Mouse (Mus musculus) forebrain, embryonic 10.5 days (tissue): Measurements from ENCODE around the gene Rrp1b. TPM values are rescaled to one million over a fixed set of nuclear protein-coding genes. Genes with fewer than 3 reads are reported as not detected.
"Not testable (repeated sequence)": the region's sequence is repeated elsewhere in the genome, so short reads cannot be mapped to it uniquely, and the experiment has no call there.

Experiments used
- DNase-seq: peaks from one replicate; pipeline ENCODE4 v3.0.0-alpha.2; 2017; ENCODE audit warnings: low spot score; ENCODE audit errors: extremely low spot score
- H3K27ac ChIP-seq: fragments of 300-500 bp; sonication (generic); 2 replicates; pipeline ENCODE4 v1.5.1; 2016; ENCODE audit warnings: mild to moderate bottlenecking
- H3K27me3 ChIP-seq: fragments of 300-500 bp; sonication (generic); 2 replicates; pipeline ENCODE4 v1.6.1; 2016; ENCODE audit warnings: mild to moderate bottlenecking; ENCODE audit not compliant: poor library complexity, severe bottlenecking
- H3K36me3 ChIP-seq: fragments of 300-500 bp; sonication (generic); replicated peaks from 2 replicates; pipeline ENCODE4 v1.6.1; 2016; ENCODE audit warnings: mild to moderate bottlenecking, moderate library complexity
- H3K4me1 ChIP-seq: fragments of 300-500 bp; sonication (generic); 2 replicates; pipeline ENCODE4 v1.6.1; 2016
- H3K4me3 ChIP-seq: fragments of 300-500 bp; sonication (generic); 2 replicates; pipeline ENCODE4 v1.5.1; 2016; ENCODE audit warnings: mild to moderate bottlenecking, moderate library complexity
- H3K9me3 ChIP-seq: fragments of 300-500 bp; sonication (generic); 2 replicates; pipeline ENCODE4 v1.6.1; 2016; ENCODE audit warnings: mild to moderate bottlenecking, moderate library complexity
- WGBS: fragments of 180-500 bp; shearing (Covaris S2); methylation state at CpG from one replicate; pipeline ENCODE4 v1.1.7; 2016; 5-methylcytosine and 5-hydroxymethylcytosine counted together
- polyA plus RNA-seq: library from polyadenylated mRNA; unstranded; fragments of >200 nt; fragmentation: Nextera tagmentation; extraction: Ambion mirVana; gene quantifications from 2 replicates; pipeline ENCODE4 v1.2.1, GENCODE M21; 2016

Rrp1b gene
- polyA plus RNA-seq, 1 experiment from 2014 or later: 109 TPM

- H3K9me3 ChIP-seq: no peaks in the 10 kb centered on the region
- H3K4me3 ChIP-seq: peak overlapping the region; percentile 57
- peaks cover 12% of the 10 kb centered on the region for H3K4me1 ChIP-seq
- no peak for DNase-seq
- no peaks in the 10 kb centered on the region for H3K36me3 ChIP-seq
- peak overlapping the region; percentile 75; the same call in 1 of the 2 replicates for H3K27ac ChIP-seq
- H3K27me3 ChIP-seq: peaks cover 59% of the 10 kb centered on the region
- 30% methylated on average over 8 of the region's 8 CpGs for WGBS
Observed at GRCm38 (mm10) chr17:32099574-32099942, 63.7 kb downstream of the Rrp1b start.

- no peaks in the 10 kb centered on the region for H3K9me3 ChIP-seq
- peak overlapping the region; percentile 57 for H3K4me3 ChIP-seq
- 2% methylated on average over 44 of the region's 44 CpGs for WGBS
- DNase-seq: peak; percentile 81
- peak overlapping the region; percentile 75 for H3K27ac ChIP-seq
- H3K36me3 ChIP-seq: no peaks in the 10 kb centered on the region
- H3K4me1 ChIP-seq: peaks cover 12% of the 10 kb centered on the region
- peaks cover 64% of the 10 kb centered on the region for H3K27me3 ChIP-seq
Observed at GRCm38 (mm10) chr17:32099943-32100586, 64.2 kb downstream of the Rrp1b start.

DNA sequence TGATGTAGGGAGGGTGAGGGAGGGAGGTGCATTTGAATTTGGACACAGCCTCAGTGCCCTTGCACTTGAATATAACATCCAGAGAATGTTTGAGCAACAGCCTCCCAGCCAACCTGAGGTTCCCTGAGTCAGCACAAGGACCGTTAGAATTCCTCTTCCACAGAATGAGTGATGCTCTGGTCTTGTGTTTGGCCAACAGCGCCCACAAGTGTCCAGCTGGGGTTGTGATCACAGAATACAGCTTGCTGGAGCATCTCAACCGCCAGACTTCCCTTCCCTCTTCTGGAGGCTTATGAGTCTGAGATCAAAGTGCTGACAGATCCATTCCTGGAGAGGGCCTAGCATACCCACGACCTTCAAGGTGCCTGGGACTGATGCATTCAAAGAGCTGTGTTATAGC lies 67.2 kb downstream of the Rrp1b start:
- WGBS: 27% methylated on average over 4 of the region's 4 CpGs
- Histone ChIP-seq H3K4me1 (peaks cover 12% of the 10 kb centered on the region), H3K27me3 (peaks cover 74% of the 10 kb centered on the region), H3K36me3 (no peaks in the 10 kb centered on the region), H3K27ac (no peak overlapping the region), H3K9me3 (no peaks in the 10 kb centered on the region), H3K4me3 (no peak overlapping the region)
- no peak for DNase-seq

- peaks cover 54% of the 10 kb centered on the region for H3K27me3 ChIP-seq
- DNase-seq: no peak
- 77% methylated on average over 2 of the region's 2 CpGs for whole genome bisulfite sequencing
Observed at GRCm38 (mm10) chr17:32106358-32106757, 70.5 kb downstream of the Rrp1b start.

DNA sequence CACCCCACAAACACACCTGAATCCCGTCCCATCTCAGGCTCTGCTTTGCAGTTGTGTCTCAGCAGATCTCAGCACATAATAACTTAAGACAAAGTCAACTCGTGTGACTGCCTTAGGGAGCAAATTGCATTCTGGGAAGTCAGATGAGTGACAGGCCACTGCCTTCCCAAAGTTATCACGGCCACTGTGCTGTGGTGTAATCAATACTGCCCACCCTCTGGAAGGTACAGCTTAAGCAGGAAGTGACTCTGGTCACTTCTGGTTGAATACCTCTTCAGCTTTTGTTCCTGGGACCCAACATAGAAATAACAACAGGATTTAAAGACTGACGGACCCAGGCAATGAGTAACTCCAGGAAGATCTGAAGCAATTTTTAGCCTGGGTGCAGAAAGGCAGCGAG lies 72.0 kb downstream of the Rrp1b start:
- Histone ChIP-seq H3K27me3 (peaks cover 49% of the 10 kb centered on the region), H3K27ac (peak overlapping the region; percentile 13; the same call in 1 of the 2 replicates), H3K9me3 (no peaks in the 10 kb centered on the region), H3K4me1 (peaks cover 24% of the 10 kb centered on the region), H3K4me3 (no peak overlapping the region), H3K36me3 (no peaks in the 10 kb centered on the region)
- 70% methylated on average over 5 of the region's 5 CpGs for WGBS
- DNase-seq: no peak

More at GRCm38 (mm10) chr17:32106358-32106757, 70.5 kb downstream of the Rrp1b start:
- Histone ChIP-seq H3K27ac (no peak overlapping the region), H3K4me3 (no peak overlapping the region), H3K9me3 (no peaks in the 10 kb centered on the region), H3K4me1 (peaks cover 21% of the 10 kb centered on the region), H3K36me3 (no peaks in the 10 kb centered on the region)

DNA sequence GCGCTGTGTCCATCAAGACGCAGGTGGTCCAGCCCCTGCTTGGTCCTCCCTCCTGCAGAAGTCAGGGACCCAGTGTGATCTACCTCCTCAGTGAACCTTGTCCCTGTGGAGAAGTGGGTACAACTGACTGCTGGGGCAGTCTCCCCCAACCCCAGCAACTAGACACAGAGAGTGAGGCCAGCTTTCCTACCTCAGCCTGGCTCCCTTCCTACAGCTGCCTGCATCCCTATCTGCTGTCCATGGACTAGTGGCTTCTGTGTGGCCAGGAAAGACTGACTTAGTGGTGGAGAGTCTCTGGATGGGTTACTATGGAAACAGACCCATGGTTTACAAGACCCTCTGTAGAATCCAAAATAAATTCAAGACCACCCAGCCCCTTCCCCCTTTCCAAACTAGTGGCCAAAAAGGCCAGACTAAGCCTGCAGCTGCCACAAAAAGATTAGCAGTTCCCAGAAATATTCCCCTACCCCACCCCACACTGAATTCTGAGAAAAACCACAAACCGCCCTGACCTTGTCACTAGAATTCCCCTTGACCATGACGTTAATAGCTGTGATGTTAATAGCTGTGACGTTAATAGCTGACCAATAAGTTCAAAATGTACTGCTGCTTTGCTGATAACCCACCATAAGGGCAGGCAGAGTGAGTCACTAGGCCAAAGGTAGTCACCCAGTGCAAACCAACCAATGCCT lies 72.6 kb downstream of the Rrp1b start:
- H3K36me3 ChIP-seq, DNase-seq, H3K9me3 ChIP-seq, H3K4me3 ChIP-seq: not testable (repeated sequence)
- 0 out of 2 replicates have a peak overlapping the region, but pooled peaks have one; percentile 13 for H3K27ac ChIP-seq
- peaks cover 30% of the 10 kb centered on the region for H3K4me1 ChIP-seq
- WGBS: 84% methylated on average over 5 of the region's 5 CpGs
- H3K27me3 ChIP-seq: peaks cover 50% of the 10 kb centered on the region

- H3K9me3 ChIP-seq: no peaks in the 10 kb centered on the region
- H3K36me3 ChIP-seq: no peaks in the 10 kb centered on the region
- H3K4me3 ChIP-seq: no peak overlapping the region
- WGBS: 72% methylated on average over 6 of the region's 6 CpGs
- DNase-seq: no peak
- no peak overlapping the region; the same call in 1 of the 2 replicates for H3K27ac ChIP-seq
- H3K27me3 ChIP-seq: peaks cover 58% of the 10 kb centered on the region
- peaks cover 39% of the 10 kb centered on the region for H3K4me1 ChIP-seq
Observed at GRCm38 (mm10) chr17:32109201-32109940, 73.5 kb downstream of the Rrp1b start.

DNA sequence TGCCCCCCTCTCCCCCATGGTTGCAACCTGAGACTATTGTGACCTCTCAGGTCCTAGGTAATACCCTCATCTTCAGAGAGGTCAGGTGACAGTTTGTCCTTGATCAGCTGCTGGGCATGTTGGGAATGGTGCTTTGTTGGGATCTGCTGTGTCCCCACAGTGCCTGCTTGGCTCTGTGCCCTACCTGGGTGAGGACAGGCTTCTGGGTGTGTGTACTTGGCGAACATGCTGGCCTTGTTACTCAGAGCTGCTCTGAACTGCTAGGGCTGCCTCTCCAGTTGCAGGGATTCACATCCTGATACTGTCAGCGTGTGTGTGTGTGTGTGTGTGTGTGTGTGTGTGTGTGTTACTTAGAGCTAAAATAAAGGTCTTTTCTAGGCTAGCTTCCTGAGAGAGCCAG lies 74.5 kb downstream of the Rrp1b start:
- peaks cover 45% of the 10 kb centered on the region for H3K4me1 ChIP-seq

GRCm38 (mm10) chr17:32110980-32111780 lies 75.3 kb downstream of the Rrp1b start:
- Histone ChIP-seq H3K4me1 (peaks cover 45% of the 10 kb centered on the region), H3K9me3 (no peaks in the 10 kb centered on the region), H3K27me3 (peaks cover 60% of the 10 kb centered on the region), H3K4me3 (no peak overlapping the region), H3K27ac (peak overlapping the region; percentile 2; the same call in 1 of the 2 replicates), H3K36me3 (no peaks in the 10 kb centered on the region)
- DNase-seq: no peak
- 79% methylated on average over 10 of the region's 10 CpGs for WGBS

More for the DNA sequence above, 74.5 kb downstream of the Rrp1b start:
- no peak for DNase-seq
- H3K9me3 ChIP-seq: no peaks in the 10 kb centered on the region
- H3K27me3 ChIP-seq: peaks cover 56% of the 10 kb centered on the region
- 71% methylated on average over 2 of the region's 2 CpGs for WGBS
- no peaks in the 10 kb centered on the region for H3K36me3 ChIP-seq
- H3K27ac ChIP-seq: peak overlapping the region; percentile 40; the same call in 1 of the 2 replicates
- no peak overlapping the region for H3K4me3 ChIP-seq

Other genes starting within 250 kb of the Rrp1b start
- 10.0 and 11.4 TPM in 2 replicates for gene Sik1, start 180.3 kb upstream of the Rrp1b start, polyA plus RNA-seq
- gene Hsf2bp, start 249 bp downstream of the Rrp1b start, polyA plus RNA-seq: 0.38 and 0.52 TPM in 2 replicates
- gene Notch3, start 130.8 kb downstream of the Rrp1b start, polyA plus RNA-seq: 24.4 and 25.7 TPM in 2 replicates
- gene Ephx3, start 153.4 kb downstream of the Rrp1b start, polyA plus RNA-seq: 0.09 and 0.20 TPM in 2 replicates
- 112 and 113 TPM in 2 replicates for gene Brd4, start 248.6 kb downstream of the Rrp1b start, polyA plus RNA-seq